Mouse (Mus musculus) bone marrow macrophage, adult 2 months (primary cell): ENCODE data around the gene Fyttd1.

Experiments
- CTCF ChIP-seq: IDR thresholded peaks from 2 replicates; pipeline ENCODE4 v1.5.1; 2012; ENCODE audit warnings: low read depth, mild to moderate bottlenecking, low read length, moderate library complexity
- POLR2A ChIP-seq: IDR thresholded peaks from 2 replicates; pipeline ENCODE4 v1.6.1; 2012; ENCODE audit warnings: mild to moderate bottlenecking, low read depth, low read length, borderline replicate concordance

DNA sequence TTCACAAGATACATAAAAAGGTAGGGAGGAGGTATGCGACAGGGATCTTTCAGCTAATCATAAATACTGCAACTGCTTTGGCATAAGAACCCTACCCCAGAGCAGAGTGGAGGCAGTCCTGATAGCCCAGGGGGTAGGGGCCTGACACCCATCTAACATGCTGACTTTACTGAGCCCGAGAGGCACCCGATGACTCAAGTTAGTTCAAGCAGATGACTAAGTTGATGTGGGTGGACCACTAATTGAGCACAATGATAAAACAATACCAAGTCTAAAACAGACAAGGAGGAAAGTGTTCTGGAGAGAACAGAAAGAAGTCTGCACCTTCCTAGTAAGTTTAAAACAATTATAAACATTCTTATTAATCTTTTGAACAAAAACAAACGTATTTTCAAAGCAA lies 45.8 kb upstream of the Fyttd1 start:
- TF ChIP-seq CTCF, result no peak
- TF ChIP-seq POLR2A, result no peak
